Comparison of ENCODE assay signal across 12 mouse cellular contexts in the genomic region with DNA sequence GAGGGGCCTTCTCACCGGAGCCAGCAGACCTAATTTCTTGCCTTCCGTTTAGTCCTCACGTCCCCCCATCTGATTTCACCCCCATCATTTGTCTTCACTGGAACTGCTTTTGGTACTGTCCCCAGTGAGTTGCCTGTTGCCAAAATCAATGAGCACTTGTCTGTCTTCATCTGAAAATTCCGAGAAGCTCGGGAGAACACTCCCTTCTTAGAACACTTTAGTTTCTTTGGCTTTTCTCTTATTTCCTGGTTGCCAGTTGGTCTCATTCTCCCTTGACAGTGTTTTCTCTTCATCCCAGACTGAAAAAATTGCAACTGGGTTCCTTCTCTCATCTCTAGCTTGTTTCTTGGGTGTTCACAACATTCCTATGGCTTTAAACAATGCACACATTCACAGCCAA.
"Had no signal": no experiment of that assay in that cellular context is flagged by ENCODE, and none has a peak within 500 bp of the region (broad histone marks: within the 10 kb centered on the region; RNA-seq: fewer than 3 reads in every experiment).

No protein-coding gene starts in this region.

- ATAC-seq: lung, postnatal 0 days had no signal

- DNase-seq: kidney, postnatal 10 days; kidney, postnatal 4 days; liver; lung, adult 2 months; lung, postnatal 4 days; midbrain, embryonic 14.5 days; right cerebral cortex, adult 18-20 months; right cerebral cortex, postnatal 25 days; spleen, adult 18-20 months; thymus, adult 2 months; thymus, postnatal 25 days had no signal
